Mouse (Mus musculus) cerebellum, adult 18-20 months (tissue): ENCODE results near the gene Klhl29.

ENCODE experiments used
- DNase-seq, 2 experiments: peaks; one replicate each; pipeline ENCODE4 v3.0.0; 2021

Klhl29 gene

GRCm38 (mm10) chr12:5166141-5166540 is 209.3 kb downstream of the Klhl29 start:
- no peak for DNase-seq

- no peak for DNase-seq
Observed at GRCm38 (mm10) chr12:5165411-5165810, 210.1 kb downstream of the Klhl29 start.

- no peak for DNase-seq
Observed at GRCm38 (mm10) chr12:5162672-5163071, 212.8 kb downstream of the Klhl29 start.

- no peak for DNase-seq
Observed at GRCm38 (mm10) chr12:5161631-5162030, 213.9 kb downstream of the Klhl29 start.

- no peak for DNase-seq
Observed at GRCm38 (mm10) chr12:5157931-5158481, 217.5 kb downstream of the Klhl29 start.

GRCm38 (mm10) chr12:5157021-5157681 is 218.3 kb downstream of the Klhl29 start:
- DNase-seq: no peak

- no peak for DNase-seq
Observed at GRCm38 (mm10) chr12:5155177-5155576, 220.3 kb downstream of the Klhl29 start.

GRCm38 (mm10) chr12:5151859-5152258 is 223.6 kb downstream of the Klhl29 start:
- no peak for DNase-seq

GRCm38 (mm10) chr12:5147346-5148035 is 228.0 kb downstream of the Klhl29 start:
- DNase-seq: no peak

- DNase-seq: no peak
Observed at GRCm38 (mm10) chr12:5143903-5144781, 231.3 kb downstream of the Klhl29 start.

- no peak for DNase-seq
Observed at GRCm38 (mm10) chr12:5143224-5143623, 232.3 kb downstream of the Klhl29 start.

GRCm38 (mm10) chr12:5142776-5143175 is 232.7 kb downstream of the Klhl29 start:
- peak; percentile 68 to 72 for DNase-seq

GRCm38 (mm10) chr12:5141040-5141439 is 234.4 kb downstream of the Klhl29 start:
- peak in 1 of 2 experiments; percentile 14 for DNase-seq

GRCm38 (mm10) chr12:5139302-5139701 is 236.2 kb downstream of the Klhl29 start:
- DNase-seq: no peak

GRCm38 (mm10) chr12:5136300-5136699 is 239.2 kb downstream of the Klhl29 start:
- DNase-seq: peak; percentile 62 to 64

- DNase-seq: no peak
Observed at GRCm38 (mm10) chr12:5129190-5129589, 246.3 kb downstream of the Klhl29 start.

GRCm38 (mm10) chr12:5125907-5126306 is 249.6 kb downstream of the Klhl29 start:
- no peak for DNase-seq

- DNase-seq: no peak
Observed at GRCm38 (mm10) chr12:5122972-5123371, 252.5 kb downstream of the Klhl29 start.

- peak in 1 of 2 experiments; percentile 29 for DNase-seq
Observed at GRCm38 (mm10) chr12:5120249-5120648, 255.2 kb downstream of the Klhl29 start.

GRCm38 (mm10) chr12:5119726-5120125 is 255.8 kb downstream of the Klhl29 start:
- DNase-seq: peak; percentile 98 to 99

GRCm38 (mm10) chr12:5119286-5119685 is 256.2 kb downstream of the Klhl29 start:
- DNase-seq: no peak

- no peak for DNase-seq
Observed at GRCm38 (mm10) chr12:5116605-5117004, 258.9 kb downstream of the Klhl29 start.

- DNase-seq: no peak
Observed at GRCm38 (mm10) chr12:5114631-5115030, 260.9 kb downstream of the Klhl29 start.
